Mouse (Mus musculus) thymus, adult 2 months (tissue): Measurements from ENCODE around the gene Casq2. TPM values are rescaled to one million over a fixed set of nuclear protein-coding genes. Genes with fewer than 3 reads are reported as not detected.

ENCODE experiments used
- DNase-seq: peaks from one replicate; pipeline ENCODE4 v3.0.0; 2021
- H3K27ac ChIP-seq: fragments of 200-500 bp; 2 replicates; pipeline ENCODE4 v1.5.1; 2012; ENCODE audit warnings: low read length, control low read depth; ENCODE audit not compliant: control insufficient read depth, insufficient read depth
- H3K27me3 ChIP-seq: fragments of 200-500 bp; 2 replicates; pipeline ENCODE4 v1.6.1; 2012; ENCODE audit warnings: mild to moderate bottlenecking, low read length, moderate library complexity, mixed read lengths; ENCODE audit not compliant: control insufficient read depth, insufficient read depth
- H3K36me3 ChIP-seq: fragments of 200-500 bp; 2 replicates; pipeline ENCODE4 v1.6.1; 2012; ENCODE audit warnings: mild to moderate bottlenecking, low read length, moderate library complexity; ENCODE audit not compliant: control insufficient read depth, insufficient read depth
- H3K4me1 ChIP-seq: fragments of 200-500 bp; replicated peaks from 2 replicates; pipeline ENCODE4 v1.6.1; 2012; ENCODE audit warnings: low read length; ENCODE audit not compliant: control insufficient read depth, insufficient read depth
- H3K4me3 ChIP-seq: fragments of 200-500 bp; 2 replicates; pipeline ENCODE4 v1.5.1; 2012; ENCODE audit warnings: mild to moderate bottlenecking, low read length, control low read depth, moderate library complexity; ENCODE audit not compliant: control insufficient read depth, insufficient read depth
- CTCF ChIP-seq: fragments of 200-500 bp; IDR thresholded peaks from 2 replicates; pipeline ENCODE4 v1.5.1; 2012; ENCODE audit warnings: mild to moderate bottlenecking, control low read depth, low read length, moderate library complexity, borderline replicate concordance; ENCODE audit not compliant: control insufficient read depth, poor library complexity, insufficient read depth; ENCODE audit errors: extremely low read depth
- POLR2A ChIP-seq: fragments of 200-500 bp; IDR thresholded peaks from 2 replicates; pipeline ENCODE4 v1.6.1; 2012; ENCODE audit warnings: mild to moderate bottlenecking, low read length, control low read depth, moderate library complexity; ENCODE audit not compliant: control insufficient read depth, poor library complexity, insufficient read depth; ENCODE audit errors: extremely low read depth
- WGBS: fragments of 180-500 bp; shearing (Covaris S2); methylation state at CpG from one replicate; pipeline ENCODE4 v1.1.7; 2018; 5-methylcytosine and 5-hydroxymethylcytosine counted together
- polyA plus RNA-seq: library from polyadenylated mRNA; depleted of rRNA; stranded (reverse); fragments of >200 nt; gene quantifications from 2 replicates; pipeline ENCODE4 v1.2.3, GENCODE M21; 2012

Gene Casq2
- polyA plus RNA-seq, 1 experiment: 10.1 TPM

GRCm38 (mm10) chr3:102142947-102143346 lies 56.7 kb downstream of the Casq2 start:
- no peak overlapping the region for H3K27ac ChIP-seq
- no peaks in the 10 kb centered on the region; the same call in 1 of the 2 replicates for H3K4me1 ChIP-seq
- no peaks in the 10 kb centered on the region for H3K36me3 ChIP-seq
- no peak for DNase-seq
- 97% methylated on average over 4 of the region's 4 CpGs for WGBS
- TF ChIP-seq POLR2A (no peak), CTCF (no peak)
- no peaks in the 10 kb centered on the region for H3K27me3 ChIP-seq
- no peak overlapping the region for H3K4me3 ChIP-seq

- no peak overlapping the region for H3K27ac ChIP-seq
- no peaks in the 10 kb centered on the region for H3K4me1 ChIP-seq
- WGBS: 92% methylated on average over 3 of the region's 3 CpGs
- H3K36me3 ChIP-seq: no peaks in the 10 kb centered on the region
- no peaks in the 10 kb centered on the region for H3K27me3 ChIP-seq
- DNase-seq: no peak
- TF ChIP-seq CTCF (no peak), POLR2A (no peak)
- no peak overlapping the region for H3K4me3 ChIP-seq
These were observed 57.3 kb downstream of the Casq2 start for GRCm38 (mm10) chr3:102143536-102143935.

GRCm38 (mm10) chr3:102144401-102144800 lies 58.2 kb downstream of the Casq2 start:
- TF ChIP-seq CTCF (no peak), POLR2A (no peak)
- no peaks in the 10 kb centered on the region for H3K36me3 ChIP-seq
- H3K27ac ChIP-seq: no peak overlapping the region
- WGBS: 97% methylated on average over 4 of the region's 4 CpGs
- no peaks in the 10 kb centered on the region for H3K4me1 ChIP-seq
- no peaks in the 10 kb centered on the region for H3K27me3 ChIP-seq
- H3K4me3 ChIP-seq: no peak overlapping the region
- no peak for DNase-seq

GRCm38 (mm10) chr3:102145645-102146386 lies 59.6 kb downstream of the Casq2 start:
- no peak overlapping the region for H3K27ac ChIP-seq
- TF ChIP-seq CTCF (no peak), POLR2A (no peak)
- no peak overlapping the region for H3K4me3 ChIP-seq
- WGBS: 92% methylated on average over 6 of the region's 6 CpGs
- no peaks in the 10 kb centered on the region for H3K4me1 ChIP-seq
- DNase-seq: no peak
- H3K27me3 ChIP-seq: no peaks in the 10 kb centered on the region
- no peaks in the 10 kb centered on the region for H3K36me3 ChIP-seq

GRCm38 (mm10) chr3:102146428-102146827 lies 60.2 kb downstream of the Casq2 start:
- TF ChIP-seq CTCF: no peak
- TF ChIP-seq POLR2A: no peak
- no peak for DNase-seq
- Histone ChIP-seq H3K27me3 (no peaks in the 10 kb centered on the region), H3K27ac (no peak overlapping the region), H3K4me3 (no peak overlapping the region), H3K36me3 (no peaks in the 10 kb centered on the region), H3K4me1 (no peaks in the 10 kb centered on the region)
- WGBS: 93% methylated on average over 6 of the region's 6 CpGs

GRCm38 (mm10) chr3:102147189-102147588 lies 61.0 kb downstream of the Casq2 start:
- DNase-seq: no peak

More at GRCm38 (mm10) chr3:102147189-102147588, 61.0 kb downstream of the Casq2 start:
- TF ChIP-seq POLR2A (no peak), CTCF (no peak)
- no peak overlapping the region for H3K27ac ChIP-seq
- 92% methylated on average over 4 of the region's 4 CpGs for WGBS
- H3K4me3 ChIP-seq: no peak overlapping the region
- H3K27me3 ChIP-seq: no peaks in the 10 kb centered on the region
- H3K36me3 ChIP-seq: no peaks in the 10 kb centered on the region
- H3K4me1 ChIP-seq: no peaks in the 10 kb centered on the region
